Mouse (Mus musculus) midbrain, embryonic 11.5 days (tissue): ENCODE measurements around the gene Fut1. TPM values are rescaled to one million over a fixed set of nuclear protein-coding genes. Genes with fewer than 3 reads are reported as not detected.

Experiments
- ATAC-seq: fragments of 200-750 bp; cut with Nextera tagmentation; 2 replicates; pipeline ENCODE4 v1.8.0; 2017; ENCODE audit warnings: moderate TSS enrichment, moderate library complexity; ENCODE audit not compliant: low FRiP score
- DNase-seq: peaks from one replicate; pipeline ENCODE4 v3.0.0; 2015; ENCODE audit warnings: low spot score; ENCODE audit errors: missing footprints
- H3K27ac ChIP-seq: fragments of 300-500 bp; sonication (generic); 2 replicates; pipeline ENCODE4 v1.5.1; 2014; ENCODE audit warnings: low read depth, low read length
- H3K27me3 ChIP-seq: fragments of 300-500 bp; sonication (generic); 2 replicates; pipeline ENCODE4 v1.6.1; 2014; ENCODE audit warnings: mild to moderate bottlenecking, low read length, moderate library complexity, mixed read lengths; ENCODE audit not compliant: control insufficient read depth, insufficient read depth
- H3K36me3 ChIP-seq: fragments of 300-500 bp; sonication (generic); 2 replicates; pipeline ENCODE4 v1.6.1; 2014; ENCODE audit warnings: mild to moderate bottlenecking, low read length, moderate library complexity, mixed read lengths; ENCODE audit not compliant: control insufficient read depth, insufficient read depth
- H3K4me1 ChIP-seq: fragments of 300-500 bp; sonication (generic); 2 replicates; pipeline ENCODE4 v1.6.1; 2014; ENCODE audit warnings: low read length; ENCODE audit not compliant: control insufficient read depth, insufficient read depth
- H3K4me2 ChIP-seq: fragments of 300-500 bp; sonication (generic); 2 replicates; pipeline ENCODE4 v1.6.1; 2014; ENCODE audit warnings: mild to moderate bottlenecking, moderate library complexity
- H3K4me3 ChIP-seq: fragments of 300-500 bp; sonication (generic); 2 replicates; pipeline ENCODE4 v1.5.1; 2014; ENCODE audit warnings: low read depth, low read length
- H3K9ac ChIP-seq: fragments of 300-500 bp; sonication (generic); 2 replicates; pipeline ENCODE4 v1.6.1; 2014; ENCODE audit warnings: low read length
- H3K9me3 ChIP-seq: fragments of 300-500 bp; sonication (generic); 2 replicates; pipeline ENCODE4 v1.6.1; 2016; ENCODE audit warnings: low read length; ENCODE audit not compliant: control insufficient read depth
- WGBS: fragments of 180-500 bp; shearing (Covaris S2); extraction: QIAGEN DNeasy Blood & Tissue Kit; methylation state at CpG from one replicate; pipeline ENCODE4 v1.1.7; 2014; 5-methylcytosine and 5-hydroxymethylcytosine counted together
- polyA plus RNA-seq: library from polyadenylated mRNA; unstranded; fragments of >200 nt; fragmentation: Nextera tagmentation; extraction: Ambion mirVana; gene quantifications from 2 replicates; pipeline ENCODE4 v1.2.1, GENCODE M21; 2014

The Fut1 gene
- polyA plus RNA-seq, 1 experiment from 2014 or later: not detected

DNA sequence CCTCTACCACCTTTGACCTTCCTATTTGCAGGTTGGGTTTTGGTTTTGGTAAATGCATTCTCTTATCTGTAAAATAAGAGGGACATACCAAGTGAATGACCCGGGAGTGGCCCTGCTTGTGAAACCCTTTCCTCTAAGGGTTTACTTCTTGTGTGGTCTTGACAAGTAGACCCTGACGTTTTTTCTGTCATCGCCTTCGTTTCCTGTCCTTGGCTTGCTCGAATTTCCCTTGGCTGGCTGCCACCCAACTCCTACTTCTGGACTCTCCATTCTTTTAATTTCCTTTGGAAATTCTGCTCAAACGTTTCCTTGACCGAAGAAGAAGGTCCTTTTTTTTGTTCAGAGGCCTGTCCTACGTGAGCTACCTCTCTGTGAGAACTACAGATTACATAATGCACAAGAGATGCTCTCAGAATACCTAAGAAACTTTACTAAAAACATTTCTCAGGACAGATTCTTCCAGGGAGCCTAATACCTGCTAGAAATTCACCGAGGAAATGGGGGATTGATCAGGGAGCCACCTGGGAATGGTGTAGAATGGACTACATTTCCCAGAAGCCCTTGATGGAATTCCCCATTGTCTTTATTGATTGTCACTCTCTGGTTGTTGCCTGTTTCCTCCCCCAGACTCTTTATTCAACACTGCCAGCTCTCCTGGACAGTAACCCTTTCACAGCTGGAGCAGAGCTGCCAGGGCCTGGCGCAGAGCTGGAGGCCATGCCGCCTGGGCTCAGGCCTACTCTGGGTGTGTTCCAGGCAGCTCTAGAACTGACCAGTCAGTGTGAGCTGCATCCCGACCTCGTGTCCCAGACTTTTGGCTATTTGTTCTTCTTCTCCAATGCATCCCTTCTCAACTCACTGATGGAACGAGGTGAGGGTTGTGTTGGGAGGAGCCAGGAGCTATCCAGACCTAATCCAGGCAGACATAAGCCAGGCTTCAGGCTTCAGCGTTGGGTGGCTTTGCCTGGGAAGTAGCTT, 18.9 kb downstream of the Fut1 start:
- Histone ChIP-seq H3K4me2 (no peak overlapping the region), H3K36me3 (no peaks in the 10 kb centered on the region), H3K27me3 (peaks cover 7% of the 10 kb centered on the region), H3K27ac (no peak overlapping the region), H3K9me3 (no peaks in the 10 kb centered on the region), H3K4me1 (peaks cover 6% of the 10 kb centered on the region; the same call in 1 of the 2 replicates), H3K4me3 (no peak overlapping the region), H3K9ac (no peak overlapping the region)
- ATAC-seq (no peak), DNase-seq (no peak)
- 91% methylated on average over 15 of the region's 15 CpGs for whole genome bisulfite sequencing

DNA sequence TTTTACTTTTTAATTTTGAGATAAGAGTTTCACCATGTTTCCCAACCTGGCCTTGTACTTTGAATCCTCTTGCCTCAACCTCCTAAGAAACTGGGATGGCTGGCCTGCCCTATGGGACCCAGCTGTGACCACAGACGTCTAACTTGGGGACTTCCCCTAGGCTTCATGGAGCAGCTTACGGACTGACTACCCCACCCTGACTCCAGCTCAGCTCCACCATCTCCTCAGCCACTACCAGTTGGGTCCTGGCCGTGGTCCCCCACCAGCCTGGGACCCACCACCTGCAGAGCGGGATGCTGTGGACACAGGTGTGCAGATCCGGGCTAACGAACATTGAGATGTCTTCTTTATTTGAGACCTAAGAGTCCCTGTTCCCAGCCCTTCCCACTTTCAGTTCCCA, 20.6 kb downstream of the Fut1 start:
- no peak for ATAC-seq
- no peak for DNase-seq
- no peaks in the 10 kb centered on the region for H3K36me3 ChIP-seq
- no peak overlapping the region for H3K9ac ChIP-seq
- peaks cover 12% of the 10 kb centered on the region for H3K4me1 ChIP-seq
- WGBS: 92% methylated on average over 6 of the region's 6 CpGs
- H3K9me3 ChIP-seq: no peaks in the 10 kb centered on the region
- H3K27ac ChIP-seq: no peak overlapping the region
- no peaks in the 10 kb centered on the region; the same call in 1 of the 2 replicates for H3K27me3 ChIP-seq
- peak overlapping the region; percentile 19; the same call in 1 of the 2 replicates for H3K4me3 ChIP-seq
- peak overlapping the region; percentile 40; the same call in 1 of the 2 replicates for H3K4me2 ChIP-seq

DNA sequence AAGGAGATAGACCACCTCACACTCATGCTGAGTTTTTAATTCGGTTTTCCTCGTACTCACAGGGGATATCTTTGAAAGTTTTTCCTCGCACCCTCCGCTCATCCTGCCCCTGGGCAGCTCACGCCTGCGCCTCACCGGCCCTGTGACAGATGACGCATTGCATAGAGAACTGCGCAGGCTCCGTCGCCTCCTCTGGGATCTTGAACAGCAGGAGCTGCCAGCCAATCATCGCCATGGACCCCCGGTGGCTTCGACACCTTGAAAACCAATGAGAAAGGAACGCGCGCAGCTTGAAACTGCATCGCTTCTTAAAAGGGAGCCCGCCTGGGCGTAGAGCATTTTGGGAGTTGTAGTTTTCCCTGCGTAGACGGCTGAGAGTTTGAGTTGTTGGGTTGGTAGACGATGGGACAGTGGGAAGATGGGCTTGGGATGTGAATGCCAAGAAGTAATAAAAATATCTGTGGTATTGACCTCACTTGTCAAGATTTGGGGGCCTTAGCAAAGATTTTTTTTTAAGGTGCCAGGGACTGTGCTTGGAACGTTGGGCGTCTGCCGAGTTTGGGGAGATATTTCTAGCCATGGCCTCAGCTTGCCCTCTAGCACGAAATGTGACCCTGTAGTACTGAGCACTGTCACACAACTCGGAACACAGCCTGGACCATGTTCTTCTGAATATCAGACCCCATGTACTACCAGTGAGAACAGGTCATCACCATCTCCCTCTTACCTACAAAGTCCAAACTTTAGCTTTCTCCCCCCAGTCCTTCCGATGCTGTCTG, 21.7 kb downstream of the Fut1 start:
- Histone ChIP-seq H3K27me3 (no peaks in the 10 kb centered on the region), H3K9ac (peak overlapping the region; percentile 11; the same call in 1 of the 2 replicates), H3K4me1 (peaks cover 17% of the 10 kb centered on the region), H3K9me3 (no peaks in the 10 kb centered on the region), H3K27ac (no peak overlapping the region; the same call in 1 of the 2 replicates), H3K4me2 (peak overlapping the region; percentile 40), H3K36me3 (no peaks in the 10 kb centered on the region), H3K4me3 (peak overlapping the region; percentile 19)
- ATAC-seq (peak; percentile 87), DNase-seq (peak; percentile 97)
- 18% methylated on average over 29 of the region's 29 CpGs for WGBS

DNA sequence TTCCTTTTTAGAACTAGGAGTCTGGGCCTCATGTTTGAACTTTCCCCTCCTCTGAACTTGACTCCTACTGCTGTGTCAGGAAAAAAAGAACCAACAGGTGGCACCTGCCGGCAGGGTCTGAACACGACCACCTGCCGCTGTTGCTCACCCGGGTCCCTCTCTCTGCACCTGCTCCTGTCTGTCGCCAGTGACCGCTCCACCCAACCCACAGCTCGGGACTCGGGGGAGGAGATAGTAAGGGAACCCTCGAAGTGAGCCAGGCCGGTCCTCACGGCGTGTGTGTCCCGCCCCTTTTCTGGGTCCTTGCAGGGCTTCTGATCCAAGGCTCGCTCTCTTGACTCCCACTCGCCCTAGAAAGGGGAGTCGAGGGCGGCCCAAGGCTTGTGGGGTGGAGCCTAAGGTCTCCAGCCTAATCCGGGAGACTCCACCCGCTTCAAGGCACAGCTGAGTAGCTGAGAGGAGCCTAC, 22.5 kb downstream of the Fut1 start, which contains the start of gene Mamstr:
Gene Mamstr (plus strand): TSS at position 417 of the 467 bp plus-strand sequence.
- Histone ChIP-seq H3K9me3 (no peaks in the 10 kb centered on the region), H3K36me3 (no peaks in the 10 kb centered on the region), H3K27me3 (no peaks in the 10 kb centered on the region), H3K9ac (no peak within 1 kb of the TSS), H3K4me2 (no peak within 1 kb of the TSS), H3K4me3 (no peak within 1 kb of the TSS), H3K4me1 (peaks cover 21% of the 10 kb centered on the region), H3K27ac (no peak within 1 kb of the TSS; the same call in 1 of the 2 replicates)
- ATAC-seq: no peak
- no peak for DNase-seq
- WGBS: 13% methylated on average over 19 of the region's 19 CpGs

DNA sequence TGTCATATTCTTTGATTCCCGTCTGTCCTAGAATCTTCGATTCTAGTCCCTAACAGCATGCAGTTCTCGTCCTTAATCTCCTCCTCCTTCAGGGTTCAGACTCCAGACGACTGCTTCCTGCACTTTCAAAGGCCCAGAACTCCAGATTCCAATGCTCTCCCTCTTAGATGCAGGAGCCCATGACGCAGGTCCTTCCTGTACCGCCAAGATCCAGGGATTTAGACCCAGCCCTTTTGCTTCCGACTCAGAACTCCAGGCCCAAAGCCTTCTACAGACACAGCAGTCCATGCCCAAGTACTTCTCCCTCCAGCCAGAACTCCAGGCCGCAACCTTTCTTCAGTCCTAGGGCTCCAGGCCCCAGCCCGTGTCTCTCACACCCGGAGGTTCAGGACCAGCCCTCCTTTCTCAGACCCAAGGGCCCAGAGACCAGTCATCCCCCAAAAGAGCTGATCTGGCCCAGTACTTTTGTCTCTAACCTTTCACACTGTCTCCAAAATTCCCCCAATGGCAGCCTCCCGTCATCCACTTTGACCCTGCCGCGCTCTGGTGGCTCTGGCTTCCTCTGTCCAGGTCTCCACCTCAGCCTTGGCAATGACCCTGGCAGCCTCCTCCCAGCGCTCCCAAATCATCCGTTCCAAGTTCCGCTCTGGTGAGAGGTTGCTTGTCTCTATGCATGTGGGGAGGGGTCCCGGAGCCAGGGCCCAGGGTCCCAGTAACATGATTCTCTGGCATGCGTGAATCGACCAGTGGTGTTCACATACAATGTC, 23.3 kb downstream of the Fut1 start:
- H3K36me3 ChIP-seq: no peaks in the 10 kb centered on the region
- no peak overlapping the region for H3K27ac ChIP-seq
- no peak overlapping the region for H3K9ac ChIP-seq
- H3K4me1 ChIP-seq: peaks cover 23% of the 10 kb centered on the region
- no peak for DNase-seq
- 69% methylated on average over 19 of the region's 19 CpGs for WGBS
- ATAC-seq: no peak
- no peaks in the 10 kb centered on the region for H3K27me3 ChIP-seq
- no peak overlapping the region for H3K4me2 ChIP-seq
- H3K4me3 ChIP-seq: no peak overlapping the region
- H3K9me3 ChIP-seq: no peaks in the 10 kb centered on the region

DNA sequence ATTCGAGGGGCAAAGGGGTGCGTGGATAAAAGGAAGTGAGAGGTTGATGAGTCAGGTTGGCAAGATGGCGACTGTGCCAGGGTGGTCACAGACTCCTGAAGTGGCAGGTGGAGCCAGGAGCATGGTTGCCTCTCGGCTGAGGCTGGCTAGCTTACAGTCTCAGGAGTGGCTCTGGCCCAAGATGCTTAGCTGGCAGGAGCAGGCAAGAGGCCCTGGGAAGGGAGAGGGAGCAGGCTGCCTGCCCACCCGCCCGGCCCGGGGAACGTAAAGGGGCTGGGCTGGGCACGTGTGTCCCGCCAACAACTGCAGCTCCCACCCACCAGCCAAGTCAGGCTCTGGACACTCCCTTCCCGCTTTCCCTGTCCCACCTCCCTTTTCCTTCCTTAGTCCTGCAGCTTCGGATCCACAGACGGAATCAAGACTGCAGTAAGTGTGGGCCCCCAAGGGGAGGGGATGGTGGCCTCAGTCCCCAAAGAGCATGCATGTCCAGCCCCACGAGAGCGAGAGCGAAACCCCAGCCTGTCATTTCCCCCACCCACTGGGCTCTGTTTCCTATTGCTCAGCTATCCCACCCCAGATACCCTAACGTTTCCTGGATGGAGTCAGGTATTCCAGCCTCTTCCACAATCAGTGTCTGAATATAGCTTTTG, 24.4 kb downstream of the Fut1 start:
- ATAC-seq (no peak), DNase-seq (no peak)
- no peak overlapping the region for H3K27ac ChIP-seq
- no peaks in the 10 kb centered on the region for H3K27me3 ChIP-seq
- no peak overlapping the region for H3K9ac ChIP-seq
- WGBS: 76% methylated on average over 17 of the region's 17 CpGs
- peaks cover 23% of the 10 kb centered on the region for H3K4me1 ChIP-seq
- no peak overlapping the region for H3K4me3 ChIP-seq
- no peak overlapping the region for H3K4me2 ChIP-seq
- no peaks in the 10 kb centered on the region for H3K9me3 ChIP-seq
- H3K36me3 ChIP-seq: no peaks in the 10 kb centered on the region

DNA sequence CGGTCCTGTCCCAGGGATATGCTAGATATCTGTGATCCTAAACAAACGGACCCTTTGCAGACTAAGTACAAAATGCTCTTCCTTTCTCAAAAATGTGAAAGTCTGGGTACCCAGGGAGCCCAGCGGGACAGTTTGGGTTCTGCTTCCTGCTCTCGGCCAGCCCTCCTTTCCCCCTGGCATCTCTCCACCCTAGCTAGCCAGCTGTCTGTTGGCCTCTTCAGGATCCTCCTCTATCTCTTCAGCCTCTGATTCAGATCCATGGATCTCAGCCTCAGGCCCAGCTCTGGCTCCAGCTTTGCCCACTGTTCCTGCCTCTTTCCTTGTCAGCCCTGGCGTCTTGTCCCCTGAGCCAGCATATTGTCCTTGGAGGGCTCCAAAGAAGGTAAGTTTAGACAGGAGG, 25.0 kb downstream of the Fut1 start:
- ATAC-seq (no peak), DNase-seq (no peak)
- H3K36me3 ChIP-seq: no peaks in the 10 kb centered on the region
- no peaks in the 10 kb centered on the region for H3K27me3 ChIP-seq
- no peaks in the 10 kb centered on the region for H3K9me3 ChIP-seq
- WGBS: 84% methylated on average over 5 of the region's 5 CpGs
- no peak overlapping the region; the same call in 1 of the 2 replicates for H3K9ac ChIP-seq
- H3K27ac ChIP-seq: no peak overlapping the region
- peak overlapping the region; percentile 87; the same call in 1 of the 2 replicates for H3K4me2 ChIP-seq
- no peak overlapping the region for H3K4me3 ChIP-seq
- peaks cover 23% of the 10 kb centered on the region for H3K4me1 ChIP-seq
